Mouse (Mus musculus) hindbrain, embryonic 15.5 days (tissue): Measurements from ENCODE around the gene Klhl29. TPM values are rescaled to one million over a fixed set of nuclear protein-coding genes. Genes with fewer than 3 reads are reported as not detected.
A peak's percentile ranks its signal among the peaks of the same experiment; 100 is the strongest.

Experiments
- ATAC-seq: fragments of 200-750 bp; cut with Nextera tagmentation; 2 replicates; pipeline ENCODE4 v1.8.0; 2017; ENCODE audit warnings: low read depth, moderate number of reproducible peaks, moderate TSS enrichment; ENCODE audit not compliant: low FRiP score
- H3K27ac ChIP-seq: fragments of 300-500 bp; sonication (generic); replicated peaks from 2 replicates; pipeline ENCODE4 v1.5.1; 2015; ENCODE audit warnings: mild to moderate bottlenecking, inconsistent platforms
- H3K27me3 ChIP-seq: fragments of 300-500 bp; sonication (generic); 2 replicates; pipeline ENCODE4 v1.6.1; 2015; ENCODE audit warnings: control low read depth, inconsistent platforms
- H3K36me3 ChIP-seq: fragments of 300-500 bp; sonication (generic); 2 replicates; pipeline ENCODE4 v1.6.1; 2015; ENCODE audit warnings: control low read depth, inconsistent platforms
- H3K4me1 ChIP-seq: fragments of 300-500 bp; sonication (generic); replicated peaks from 2 replicates; pipeline ENCODE4 v1.6.1; 2015; ENCODE audit warnings: control low read depth, inconsistent platforms
- H3K4me2 ChIP-seq: fragments of 300-500 bp; sonication (generic); 2 replicates; pipeline ENCODE4 v1.6.1; 2015; ENCODE audit warnings: moderate library complexity, mild to moderate bottlenecking, inconsistent platforms
- H3K4me3 ChIP-seq: fragments of 300-500 bp; sonication (generic); 2 replicates; pipeline ENCODE4 v1.5.1; 2015; ENCODE audit warnings: mild to moderate bottlenecking, inconsistent platforms
- H3K9ac ChIP-seq: fragments of 300-500 bp; sonication (generic); 2 replicates; pipeline ENCODE4 v1.6.1; 2015; ENCODE audit warnings: inconsistent platforms
- H3K9me3 ChIP-seq: fragments of 300-500 bp; sonication (generic); 2 replicates; pipeline ENCODE4 v1.6.1; 2016; ENCODE audit warnings: control low read depth, inconsistent platforms
- WGBS: fragments of 180-500 bp; shearing (Covaris S2); methylation state at CpG from one replicate; pipeline ENCODE4 v1.1.7; 2015; 5-methylcytosine and 5-hydroxymethylcytosine counted together
- polyA plus RNA-seq: library from polyadenylated mRNA; unstranded; fragments of >200 nt; fragmentation: Nextera tagmentation; extraction: Ambion mirVana; gene quantifications from 2 replicates; pipeline ENCODE4 v1.2.1, GENCODE M21; 2015

The Klhl29 gene
- polyA plus RNA-seq, 1 experiment from 2014 or later = 4.8 TPM

GRCm38 (mm10) chr12:5182165-5182564 is 193.3 kb downstream of the Klhl29 start:
- no peak for ATAC-seq
- 67% methylated on average over 4 of the region's 4 CpGs for WGBS

GRCm38 (mm10) chr12:5176716-5177341 is 198.7 kb downstream of the Klhl29 start:
- no peak overlapping the region for H3K4me3 ChIP-seq
- WGBS = 70% methylated on average over 5 of the region's 5 CpGs
- no peak for ATAC-seq
- no peak overlapping the region for H3K4me2 ChIP-seq
- peaks cover 27% of the 10 kb centered on the region for H3K4me1 ChIP-seq
- H3K27ac ChIP-seq = no peak overlapping the region; the same call in 1 of the 2 replicates
- H3K36me3 ChIP-seq = no peaks in the 10 kb centered on the region
- no peaks in the 10 kb centered on the region for H3K27me3 ChIP-seq
- H3K9ac ChIP-seq = no peak overlapping the region
- no peaks in the 10 kb centered on the region for H3K9me3 ChIP-seq

More at GRCm38 (mm10) chr12:5182165-5182564, 193.3 kb downstream of the Klhl29 start:
- Histone ChIP-seq H3K9ac (no peak overlapping the region), H3K9me3 (no peaks in the 10 kb centered on the region), H3K27ac (no peak overlapping the region), H3K4me2 (no peak overlapping the region), H3K4me3 (no peak overlapping the region), H3K27me3 (no peaks in the 10 kb centered on the region), H3K4me1 (peaks cover 25% of the 10 kb centered on the region), H3K36me3 (no peaks in the 10 kb centered on the region)

GRCm38 (mm10) chr12:5166141-5166540 is 209.3 kb downstream of the Klhl29 start:
- no peaks in the 10 kb centered on the region for H3K36me3 ChIP-seq
- H3K27ac ChIP-seq = no peak overlapping the region
- no peaks in the 10 kb centered on the region for H3K27me3 ChIP-seq
- 0 out of 2 replicates have a peak, but pooled peaks have one; percentile 61 for ATAC-seq
- H3K9me3 ChIP-seq = no peaks in the 10 kb centered on the region
- no peak overlapping the region for H3K9ac ChIP-seq
- H3K4me1 ChIP-seq = peaks cover 18% of the 10 kb centered on the region; the same call in 1 of the 2 replicates
- no peak overlapping the region for H3K4me2 ChIP-seq
- no peak overlapping the region for H3K4me3 ChIP-seq
- WGBS = 53% methylated on average over 6 of the region's 6 CpGs

DNA sequence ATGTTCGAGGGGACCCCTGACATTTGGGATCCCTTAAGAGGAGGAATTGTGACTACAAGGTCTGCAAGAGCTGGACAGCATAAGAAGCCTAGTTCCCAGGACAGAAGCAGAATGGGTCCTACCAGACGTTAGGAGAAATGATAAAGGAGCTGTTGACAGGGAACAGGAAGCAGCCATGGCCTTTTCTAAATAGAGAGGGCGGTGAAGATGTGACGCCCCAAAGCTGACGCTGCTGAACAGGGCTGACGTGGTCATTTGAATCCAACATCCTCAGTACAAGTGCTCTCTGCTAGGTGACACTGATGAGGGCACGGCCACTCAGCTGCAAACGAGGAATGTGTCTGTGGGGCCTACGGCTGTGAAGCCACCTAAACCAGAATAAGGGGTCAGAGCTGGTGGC is 210.1 kb downstream of the Klhl29 start:
- Histone ChIP-seq H3K4me1 (peaks cover 18% of the 10 kb centered on the region; the same call in 1 of the 2 replicates), H3K27ac (no peak overlapping the region), H3K4me3 (no peak overlapping the region), H3K9me3 (no peaks in the 10 kb centered on the region), H3K4me2 (no peak overlapping the region), H3K9ac (no peak overlapping the region), H3K36me3 (no peaks in the 10 kb centered on the region), H3K27me3 (no peaks in the 10 kb centered on the region)
- ATAC-seq = no peak
- 75% methylated on average over 9 of the region's 9 CpGs for WGBS

DNA sequence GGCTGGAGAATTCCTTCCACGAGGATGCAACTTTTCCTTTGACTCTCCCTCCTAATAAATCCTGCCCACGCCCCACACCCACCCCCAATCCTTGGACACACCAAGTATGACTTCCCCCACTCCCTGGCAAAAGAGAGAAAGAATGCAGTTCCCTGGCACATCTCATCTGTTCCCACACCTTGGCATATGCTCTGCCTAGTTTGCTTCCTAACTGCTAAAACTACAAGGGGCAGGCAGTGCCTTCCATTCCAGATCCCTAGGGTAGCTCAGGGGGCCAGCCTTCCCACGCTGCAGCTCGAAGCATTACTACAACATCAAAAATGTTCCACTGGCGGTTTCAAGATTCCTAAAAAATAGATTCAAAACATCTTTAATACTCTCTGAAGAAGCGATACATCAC is 212.8 kb downstream of the Klhl29 start:
- H3K4me1 ChIP-seq = peaks cover 18% of the 10 kb centered on the region; the same call in 1 of the 2 replicates
- 89% methylated on average over 6 of the region's 6 CpGs for WGBS
- H3K36me3 ChIP-seq = no peaks in the 10 kb centered on the region
- H3K9ac ChIP-seq = no peak overlapping the region
- H3K4me3 ChIP-seq = no peak overlapping the region
- no peak overlapping the region for H3K4me2 ChIP-seq
- no peaks in the 10 kb centered on the region for H3K27me3 ChIP-seq
- H3K27ac ChIP-seq = peak overlapping the region; percentile 22; the same call in 1 of the 2 replicates
- no peaks in the 10 kb centered on the region for H3K9me3 ChIP-seq
- ATAC-seq = no peak

DNA sequence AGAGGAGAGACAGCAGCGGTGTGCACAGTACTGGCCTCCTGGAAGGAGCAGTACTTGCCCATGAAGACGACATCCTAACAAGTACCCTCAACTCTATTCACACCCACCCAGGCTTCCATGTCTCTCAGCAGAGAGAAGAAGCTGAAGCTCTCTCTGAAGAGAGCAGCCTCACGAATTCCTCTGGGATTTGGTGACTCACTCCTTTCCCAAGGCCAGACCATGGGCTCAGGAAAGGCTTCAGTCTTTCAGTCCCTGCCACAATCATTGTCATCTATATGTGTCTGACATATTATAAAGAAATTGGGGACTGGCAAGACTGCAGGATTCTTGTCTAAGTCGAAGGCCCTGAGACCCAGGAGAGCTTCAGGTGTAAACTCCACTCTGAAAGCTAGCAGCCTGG is 213.9 kb downstream of the Klhl29 start:
- Histone ChIP-seq H3K36me3 (no peaks in the 10 kb centered on the region), H3K27ac (no peak overlapping the region), H3K4me2 (no peak overlapping the region), H3K4me1 (peaks cover 18% of the 10 kb centered on the region; the same call in 1 of the 2 replicates), H3K9ac (no peak overlapping the region), H3K4me3 (no peak overlapping the region), H3K9me3 (no peaks in the 10 kb centered on the region), H3K27me3 (no peaks in the 10 kb centered on the region)
- 87% methylated on average over 4 of the region's 4 CpGs for WGBS
- no peak for ATAC-seq

GRCm38 (mm10) chr12:5157931-5158481 is 217.5 kb downstream of the Klhl29 start:
- no peak for ATAC-seq
- Histone ChIP-seq H3K27ac (no peak overlapping the region), H3K4me2 (no peak overlapping the region), H3K9me3 (no peaks in the 10 kb centered on the region), H3K27me3 (no peaks in the 10 kb centered on the region), H3K4me1 (peaks cover 6% of the 10 kb centered on the region; the same call in 1 of the 2 replicates), H3K36me3 (no peaks in the 10 kb centered on the region), H3K4me3 (no peak overlapping the region), H3K9ac (no peak overlapping the region)
- 80% methylated on average over 5 of the region's 5 CpGs for WGBS

DNA sequence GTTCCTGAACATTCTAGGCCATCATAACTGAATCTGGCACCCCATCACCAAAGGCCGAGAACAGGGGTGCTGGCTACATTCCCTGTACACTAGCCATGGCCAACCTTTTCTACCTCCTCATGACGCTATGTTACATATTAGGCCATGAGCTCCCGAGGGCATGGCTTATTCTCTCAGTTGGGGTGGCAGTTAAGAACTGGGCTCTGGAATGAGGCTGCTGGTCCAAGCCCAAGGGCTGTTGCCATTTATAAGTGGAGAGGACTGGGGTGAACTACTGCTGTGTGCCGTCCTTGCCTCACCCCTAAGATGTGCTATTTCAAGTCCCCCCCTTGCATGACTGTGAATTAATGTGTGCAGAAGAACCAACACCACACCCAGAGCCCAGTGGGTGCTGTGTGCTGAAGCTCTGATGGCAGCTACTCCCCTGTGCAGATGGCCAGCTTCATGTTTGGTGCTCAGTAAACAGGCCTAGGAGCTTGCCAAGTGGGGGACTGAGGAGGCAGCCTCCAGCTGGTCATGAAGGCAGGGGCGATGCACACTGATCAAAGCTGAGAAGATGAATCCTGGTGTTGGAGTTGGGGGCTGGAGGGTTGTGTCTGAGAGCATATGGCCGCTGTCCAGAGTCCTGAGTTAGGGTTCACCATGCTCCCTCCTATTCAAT is 218.3 kb downstream of the Klhl29 start:
- Histone ChIP-seq H3K9ac (no peak overlapping the region), H3K4me2 (no peak overlapping the region), H3K27me3 (no peaks in the 10 kb centered on the region), H3K9me3 (no peaks in the 10 kb centered on the region), H3K27ac (no peak overlapping the region), H3K4me1 (peaks cover 6% of the 10 kb centered on the region; the same call in 1 of the 2 replicates), H3K4me3 (no peak overlapping the region), H3K36me3 (no peaks in the 10 kb centered on the region)
- 86% methylated on average over 6 of the region's 6 CpGs for WGBS
- ATAC-seq = no peak

- Histone ChIP-seq H3K4me2 (no peak overlapping the region), H3K9me3 (no peaks in the 10 kb centered on the region), H3K36me3 (no peaks in the 10 kb centered on the region), H3K4me3 (no peak overlapping the region), H3K27ac (no peak overlapping the region), H3K4me1 (no peaks in the 10 kb centered on the region; the same call in 1 of the 2 replicates), H3K9ac (no peak overlapping the region), H3K27me3 (no peaks in the 10 kb centered on the region)
- ATAC-seq = no peak
- 89% methylated on average over 3 of the region's 3 CpGs for WGBS
Measured at GRCm38 (mm10) chr12:5155177-5155576, 220.3 kb downstream of the Klhl29 start.

DNA sequence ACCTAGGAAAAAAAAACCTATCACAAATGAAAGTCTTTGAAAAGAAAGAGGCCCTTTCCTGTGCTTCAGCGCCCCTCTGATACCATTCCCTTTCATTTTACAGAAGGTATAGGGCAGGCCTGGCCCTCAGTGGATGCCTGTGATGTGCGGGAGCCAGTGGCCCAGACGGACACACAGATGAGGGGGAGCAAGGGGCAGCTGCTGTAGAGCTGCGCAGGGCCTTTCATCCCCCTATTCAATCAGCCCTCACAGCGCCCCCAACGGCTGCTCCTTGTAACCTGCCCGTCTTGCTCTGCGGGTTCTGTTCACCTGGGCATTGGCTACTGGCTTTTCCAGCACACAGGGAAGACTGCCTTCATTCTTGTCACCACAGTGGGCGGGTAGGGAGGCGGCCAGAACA is 223.6 kb downstream of the Klhl29 start:
- Histone ChIP-seq H3K4me1 (no peaks in the 10 kb centered on the region), H3K9ac (no peak overlapping the region), H3K4me2 (no peak overlapping the region), H3K27me3 (no peaks in the 10 kb centered on the region), H3K9me3 (no peaks in the 10 kb centered on the region), H3K36me3 (no peaks in the 10 kb centered on the region), H3K27ac (no peak overlapping the region), H3K4me3 (no peak overlapping the region)
- ATAC-seq = no peak
- 33% methylated on average over 10 of the region's 10 CpGs for WGBS

GRCm38 (mm10) chr12:5147346-5148035 is 228.0 kb downstream of the Klhl29 start:
- Histone ChIP-seq H3K9me3 (no peaks in the 10 kb centered on the region), H3K27me3 (no peaks in the 10 kb centered on the region), H3K27ac (no peak overlapping the region), H3K36me3 (no peaks in the 10 kb centered on the region), H3K4me3 (no peak overlapping the region), H3K4me1 (peaks cover 22% of the 10 kb centered on the region), H3K9ac (no peak overlapping the region), H3K4me2 (no peak overlapping the region)
- no peak for ATAC-seq
- 81% methylated on average over 5 of the region's 5 CpGs for WGBS
